Mouse (Mus musculus) forebrain, embryonic 14.5 days (tissue): ENCODE results near the gene Gen1. TPM values are rescaled to one million over a fixed set of nuclear protein-coding genes. Genes with fewer than 3 reads are reported as not detected.

Experiments
- ATAC-seq: fragments of 200-750 bp; cut with Nextera tagmentation; 2 replicates; pipeline ENCODE4 v1.8.0; 2017; ENCODE audit warnings: mild to moderate bottlenecking, moderate library complexity
- DNase-seq: peaks from one replicate; pipeline ENCODE4 v3.0.0-alpha.2; 2015; ENCODE audit warnings: low spot score
- H3K27ac ChIP-seq: fragments of 300-500 bp; sonication (generic); 2 replicates; pipeline ENCODE4 v1.5.1; 2014; ENCODE audit warnings: low read depth, mild to moderate bottlenecking, control low read depth, low read length, moderate library complexity
- H3K27me3 ChIP-seq: fragments of 300-500 bp; sonication (generic); replicated peaks from 2 replicates; pipeline ENCODE4 v1.6.1; 2014; ENCODE audit warnings: low read length, control low read depth, mixed read lengths; ENCODE audit not compliant: control insufficient read depth, insufficient read depth
- H3K36me3 ChIP-seq: fragments of 300-500 bp; sonication (generic); 2 replicates; pipeline ENCODE4 v1.6.1; 2014; ENCODE audit warnings: low read length, control low read depth; ENCODE audit not compliant: control insufficient read depth, insufficient read depth
- H3K4me1 ChIP-seq: fragments of 300-500 bp; sonication (generic); 2 replicates; pipeline ENCODE4 v1.6.1; 2014; ENCODE audit warnings: antibody characterized with exemption, low read length, control low read depth; ENCODE audit not compliant: control insufficient read depth, insufficient read depth
- H3K4me2 ChIP-seq: fragments of 300-500 bp; sonication (generic); 2 replicates; pipeline ENCODE4 v1.6.1; 2014; ENCODE audit warnings: mild to moderate bottlenecking, control low read depth, low read length
- H3K4me3 ChIP-seq: fragments of 300-500 bp; sonication (generic); 2 replicates; pipeline ENCODE4 v1.5.1; 2014; ENCODE audit warnings: low read depth, low read length, control low read depth
- H3K9ac ChIP-seq: fragments of 300-500 bp; sonication (generic); 2 replicates; pipeline ENCODE4 v1.6.1; 2014; ENCODE audit warnings: mild to moderate bottlenecking, low read length, control low read depth, moderate library complexity
- H3K9me3 ChIP-seq: fragments of 300-500 bp; sonication (generic); replicated peaks from 2 replicates; pipeline ENCODE4 v1.6.1; 2016; ENCODE audit warnings: low read length, control low read depth, mixed read lengths; ENCODE audit not compliant: control insufficient read depth
- WGBS: fragments of 180-500 bp; shearing (Covaris S2); extraction: QIAGEN DNeasy Blood & Tissue Kit; methylation state at CpG from one replicate; pipeline ENCODE4 v1.1.7; 2014; 5-methylcytosine and 5-hydroxymethylcytosine counted together
- polyA plus RNA-seq: library from polyadenylated mRNA; unstranded; fragments of >200 nt; fragmentation: Nextera tagmentation; extraction: Ambion mirVana; gene quantifications from 2 replicates; pipeline ENCODE4 v1.2.1, GENCODE M21; 2014

Gen1 gene
- polyA plus RNA-seq: 6.7 and 6.9 TPM in 2 replicates

DNA sequence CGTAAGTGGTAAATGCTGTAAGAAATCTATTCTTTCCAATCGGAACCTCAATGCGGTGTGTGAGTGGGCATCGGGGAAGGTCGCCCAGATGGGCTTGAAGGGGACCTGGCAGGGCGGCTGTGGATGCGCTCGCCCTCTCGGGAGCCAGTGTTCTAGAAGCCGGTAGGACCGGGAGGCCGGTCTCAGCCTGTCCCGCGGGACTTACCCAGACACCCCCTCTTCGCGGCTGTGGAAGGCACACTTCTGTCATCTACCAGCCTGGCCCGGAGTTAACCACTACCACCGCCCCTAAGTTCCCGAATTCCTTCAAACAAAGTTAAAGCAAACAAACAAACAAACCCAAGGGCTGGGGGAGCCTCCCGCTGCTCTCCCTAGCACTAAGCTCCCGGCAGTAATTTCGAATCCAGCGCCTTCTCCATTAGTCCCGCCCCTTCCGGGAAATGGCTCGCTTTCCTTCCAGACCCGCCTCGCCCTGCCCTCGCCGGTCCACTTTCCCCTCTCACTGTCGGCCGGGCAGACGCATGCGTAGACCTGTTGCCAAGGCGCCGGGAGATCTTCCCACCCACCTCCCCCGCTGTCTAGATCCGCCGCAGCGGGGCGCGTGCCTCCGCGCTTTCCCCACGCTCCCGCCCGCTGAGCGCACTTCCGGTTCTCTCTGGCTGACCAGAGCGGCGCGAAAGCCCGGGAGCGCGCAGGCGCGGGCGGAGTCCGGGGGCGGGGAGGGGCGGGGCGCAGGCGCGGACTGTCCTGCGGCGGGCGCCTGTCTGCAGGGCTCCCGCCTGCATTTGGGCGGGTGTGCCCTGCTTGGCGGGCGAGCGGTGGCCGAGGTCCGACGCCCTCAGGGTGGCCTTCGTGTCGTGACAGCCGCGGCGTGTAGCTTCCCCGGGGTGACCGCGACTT, at the start of gene Gen1, which contains the start of gene Smc6:
TSS of gene Gen1 (minus strand) at position 420 of the 900 bp plus-strand sequence.
TSS of gene Smc6 (plus strand) at position 505 of the 900 bp plus-strand sequence.
- H3K4me3 ChIP-seq: peak within 1 kb of the TSS; percentile 89
- peak within 1 kb of the TSS; percentile 73 for H3K4me2 ChIP-seq
- peak within 1 kb of the TSS; percentile 87 for H3K27ac ChIP-seq
- peak within 1 kb of the TSS; percentile 88 for H3K9ac ChIP-seq
- WGBS: under 1% methylated on average over 78 of the region's 83 CpGs
- DNase-seq (peak; percentile 96), ATAC-seq (peak; percentile 98)
- no peaks in the 10 kb centered on the region for H3K27me3 ChIP-seq
- H3K4me1 ChIP-seq: peaks cover 13% of the 10 kb centered on the region; the same call in 1 of the 2 replicates
- no peaks in the 10 kb centered on the region for H3K36me3 ChIP-seq
- no peaks in the 10 kb centered on the region for H3K9me3 ChIP-seq

DNA sequence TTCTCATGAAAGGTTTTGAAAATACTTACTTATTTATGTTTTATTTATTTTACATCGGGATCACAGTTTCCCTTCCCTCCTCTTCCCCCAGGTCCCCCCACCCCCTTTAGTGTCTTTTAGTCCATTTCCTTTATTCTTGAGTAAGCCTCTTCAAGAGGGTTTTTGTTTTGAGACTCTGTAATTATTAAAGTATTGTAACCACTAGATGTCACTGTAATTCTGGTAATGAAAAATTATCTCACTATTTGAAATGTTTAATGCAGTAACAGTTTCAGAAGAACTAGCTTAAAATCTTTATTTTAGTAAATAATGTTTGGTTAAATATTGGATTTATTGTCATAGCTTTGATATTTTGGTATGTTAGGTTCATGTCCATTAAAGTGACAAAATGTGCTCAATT, 48.2 kb upstream of the Gen1 start:
- peak; percentile 52 for DNase-seq
- 78% methylated on average over 1 of the region's 1 CpGs for WGBS

DNA sequence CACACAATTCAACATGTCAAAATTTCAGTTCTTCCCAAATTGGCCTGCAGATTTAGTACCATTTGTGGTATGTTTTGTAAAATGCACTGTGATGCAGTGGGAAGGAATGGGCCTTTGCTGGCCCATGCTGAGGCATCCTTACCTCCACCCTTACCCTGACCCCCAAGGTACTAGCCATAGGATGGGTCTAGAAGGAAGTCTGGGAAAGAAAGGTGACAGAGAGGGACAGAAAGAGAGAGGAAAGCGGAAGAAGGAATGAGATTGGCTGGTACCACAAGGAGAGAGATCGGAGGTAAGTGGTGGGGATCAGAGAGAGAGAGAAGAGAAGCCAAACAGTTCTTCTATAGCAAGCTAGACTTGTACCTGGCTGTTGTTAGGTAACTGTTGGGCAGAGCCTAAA, 45.5 kb upstream of the Gen1 start:
- no peak overlapping the region for H3K4me3 ChIP-seq
- WGBS: 96% methylated on average over 2 of the region's 2 CpGs
- no peak for DNase-seq
- H3K4me2 ChIP-seq: no peak overlapping the region
- H3K9me3 ChIP-seq: no peaks in the 10 kb centered on the region
- no peaks in the 10 kb centered on the region for H3K4me1 ChIP-seq
- H3K9ac ChIP-seq: no peak overlapping the region
- no peak for ATAC-seq
- peaks cover 54% of the 10 kb centered on the region for H3K36me3 ChIP-seq
- no peak overlapping the region for H3K27ac ChIP-seq
- no peaks in the 10 kb centered on the region for H3K27me3 ChIP-seq

More for the DNA sequence above, 48.2 kb upstream of the Gen1 start:
- ATAC-seq: no peak
- H3K9ac ChIP-seq: no peak overlapping the region
- no peak overlapping the region for H3K4me2 ChIP-seq
- H3K27ac ChIP-seq: no peak overlapping the region
- no peak overlapping the region for H3K4me3 ChIP-seq
- H3K9me3 ChIP-seq: no peaks in the 10 kb centered on the region
- no peaks in the 10 kb centered on the region for H3K4me1 ChIP-seq
- H3K36me3 ChIP-seq: peaks cover 50% of the 10 kb centered on the region
- H3K27me3 ChIP-seq: no peaks in the 10 kb centered on the region

DNA sequence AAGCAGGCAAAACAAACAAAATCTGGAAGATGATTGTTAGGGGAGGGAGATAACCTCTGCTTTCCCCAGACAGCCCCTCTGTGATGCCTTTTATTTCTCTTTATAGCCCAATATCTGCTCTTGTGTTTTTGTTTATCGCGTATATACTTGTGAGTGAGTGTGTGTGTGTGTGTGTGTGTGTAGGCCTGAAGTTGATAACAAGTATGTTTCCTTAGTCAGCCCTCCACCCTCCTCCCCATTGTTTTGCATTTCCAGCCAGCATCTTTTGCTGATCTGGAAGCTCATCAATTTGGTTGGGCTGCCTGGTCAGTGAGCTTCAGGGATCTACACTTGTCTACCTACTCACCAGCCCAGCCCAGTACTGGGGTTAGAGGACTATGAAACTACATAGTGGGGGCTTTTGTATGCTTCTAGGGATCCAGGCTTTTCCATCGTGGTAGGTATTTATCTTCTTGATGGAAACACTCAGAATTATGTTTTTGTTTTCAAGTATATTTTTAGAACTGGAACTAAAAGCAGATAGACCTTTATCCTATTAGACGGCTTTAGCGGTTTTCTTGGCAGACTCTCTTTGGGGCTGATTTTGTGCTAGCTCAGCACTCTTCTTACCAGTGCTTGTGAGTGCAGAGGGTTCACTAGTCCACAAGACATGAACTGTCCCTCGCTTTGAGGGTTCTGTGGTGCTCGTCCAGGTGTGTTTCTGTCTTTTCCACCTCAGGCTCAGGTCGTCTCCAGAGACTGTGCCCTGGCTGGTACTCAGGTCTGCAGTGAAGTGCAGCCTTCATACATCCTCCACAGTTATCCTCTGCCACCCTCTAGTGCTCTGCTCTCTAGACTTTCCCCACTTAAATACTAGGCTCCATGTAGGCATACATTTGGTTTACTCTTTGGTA, 41.4 kb upstream of the Gen1 start:
- ATAC-seq (no peak), DNase-seq (no peak)
- H3K27me3 ChIP-seq: no peaks in the 10 kb centered on the region
- H3K4me3 ChIP-seq: no peak overlapping the region
- no peak overlapping the region for H3K9ac ChIP-seq
- H3K27ac ChIP-seq: no peak overlapping the region
- H3K4me2 ChIP-seq: no peak overlapping the region
- H3K36me3 ChIP-seq: peaks cover 66% of the 10 kb centered on the region
- no peaks in the 10 kb centered on the region for H3K4me1 ChIP-seq
- H3K9me3 ChIP-seq: no peaks in the 10 kb centered on the region
- WGBS: 92% methylated on average over 8 of the region's 8 CpGs

DNA sequence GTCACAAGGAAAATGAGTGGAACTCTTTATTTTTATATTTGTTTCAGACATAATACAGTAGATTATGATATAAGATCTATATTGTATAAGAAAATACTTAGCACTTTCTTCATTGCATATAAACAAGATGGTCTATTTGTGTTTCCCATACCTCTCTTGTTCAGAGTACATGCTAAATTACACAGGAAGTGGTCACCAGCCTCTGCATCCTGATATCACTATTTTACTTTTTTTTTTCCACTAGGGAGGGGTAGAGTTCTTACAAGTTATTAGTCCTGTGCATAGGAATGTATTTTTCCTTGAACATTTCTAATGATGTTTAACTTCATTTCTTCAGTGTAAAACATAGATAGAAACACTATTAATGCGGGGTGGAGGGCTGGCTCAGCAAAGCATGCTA, 35.3 kb upstream of the Gen1 start:
- Histone ChIP-seq H3K4me3 (no peak overlapping the region), H3K4me1 (no peaks in the 10 kb centered on the region), H3K9ac (no peak overlapping the region), H3K9me3 (no peaks in the 10 kb centered on the region), H3K27me3 (no peaks in the 10 kb centered on the region), H3K36me3 (peaks cover 70% of the 10 kb centered on the region), H3K27ac (no peak overlapping the region), H3K4me2 (no peak overlapping the region)
- DNase-seq (no peak), ATAC-seq (no peak)
- 93% methylated on average over 1 of the region's 1 CpGs for WGBS

DNA sequence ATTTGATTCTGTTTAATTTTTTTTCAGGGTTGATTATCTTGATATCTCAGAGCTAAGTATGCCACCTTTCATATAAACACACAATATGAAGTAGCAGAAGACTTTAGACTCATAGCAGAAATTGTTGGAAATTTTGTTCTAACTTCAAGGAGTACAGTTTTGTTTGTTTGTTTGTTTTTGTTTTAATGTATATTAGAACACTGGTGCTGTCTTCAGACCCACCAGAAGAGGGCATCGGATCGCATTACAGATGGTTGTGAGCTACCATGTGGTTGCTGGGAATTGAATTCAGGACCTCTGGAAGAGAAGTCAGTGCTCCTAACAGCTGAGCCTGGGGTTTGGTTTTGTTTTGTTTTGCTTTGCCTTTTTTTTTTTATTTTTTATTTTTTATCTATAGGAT, 20.8 kb upstream of the Gen1 start:
- ATAC-seq: no peak

DNA sequence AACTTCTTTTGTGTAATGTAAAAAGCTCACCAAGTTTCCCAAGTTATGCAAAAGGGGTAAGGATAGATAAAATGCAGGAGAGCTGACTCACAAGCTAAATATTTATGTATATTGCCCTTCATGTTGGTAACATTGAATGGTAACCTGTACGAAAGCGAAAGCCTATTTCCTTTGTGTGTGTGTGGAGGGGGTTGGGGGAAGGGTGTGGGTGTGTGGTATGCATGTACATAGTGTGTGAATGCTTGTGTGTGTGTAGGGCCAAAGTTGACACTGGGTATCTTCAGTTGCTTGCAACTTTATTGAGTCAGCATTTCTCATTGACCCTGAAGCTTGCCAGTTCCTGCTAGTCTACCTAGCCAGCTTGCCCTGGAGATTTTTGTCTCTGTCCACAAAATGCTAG, 16.0 kb upstream of the Gen1 start:
- DNase-seq: no peak
- Histone ChIP-seq H3K27ac (no peak overlapping the region), H3K36me3 (peaks cover 59% of the 10 kb centered on the region), H3K27me3 (no peaks in the 10 kb centered on the region), H3K9me3 (no peaks in the 10 kb centered on the region), H3K4me3 (no peak overlapping the region), H3K4me2 (no peak overlapping the region), H3K4me1 (no peaks in the 10 kb centered on the region), H3K9ac (no peak overlapping the region)
- WGBS: 91% methylated on average over 2 of the region's 2 CpGs
- ATAC-seq: no peak

More for the DNA sequence above, 20.8 kb upstream of the Gen1 start:
- Histone ChIP-seq H3K36me3 (peaks cover 63% of the 10 kb centered on the region), H3K4me3 (no peak overlapping the region), H3K9me3 (no peaks in the 10 kb centered on the region), H3K4me2 (no peak overlapping the region), H3K27me3 (no peaks in the 10 kb centered on the region), H3K9ac (no peak overlapping the region), H3K4me1 (no peaks in the 10 kb centered on the region), H3K27ac (no peak overlapping the region)
- WGBS: 96% methylated on average over 2 of the region's 2 CpGs
- DNase-seq: no peak

DNA sequence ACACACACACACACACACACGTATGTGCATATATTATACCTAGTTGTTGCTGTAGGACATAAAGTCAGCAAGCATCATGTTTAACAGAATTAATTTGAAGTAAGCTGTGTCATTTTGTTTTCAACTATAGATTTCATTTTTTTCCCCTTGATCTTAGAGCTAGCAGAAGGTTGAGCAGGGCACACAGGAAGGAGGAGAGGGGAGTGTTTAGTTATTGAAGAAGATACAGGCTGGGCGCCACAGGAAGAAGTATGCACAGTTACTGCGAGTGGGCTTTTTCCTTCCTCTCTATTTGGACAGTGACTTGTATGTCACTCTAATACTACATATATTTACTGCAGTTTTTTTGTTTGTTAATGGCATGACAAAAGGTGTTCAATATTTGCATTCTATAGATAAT, 14.3 kb upstream of the Gen1 start:
- ATAC-seq (no peak), DNase-seq (no peak)
- Histone ChIP-seq H3K4me2 (no peak overlapping the region), H3K27me3 (no peaks in the 10 kb centered on the region), H3K9me3 (no peaks in the 10 kb centered on the region), H3K4me3 (no peak overlapping the region), H3K27ac (no peak overlapping the region), H3K9ac (no peak overlapping the region), H3K4me1 (no peaks in the 10 kb centered on the region), H3K36me3 (peaks cover 46% of the 10 kb centered on the region)
- WGBS: 94% methylated on average over 3 of the region's 3 CpGs
